Mouse (Mus musculus) lung, postnatal 4 days (tissue): ENCODE results near the gene Ccdc177.
A peak's percentile ranks its signal among the peaks of the same experiment; 100 is the strongest.
"Not testable (repeated sequence)": the region's sequence is repeated elsewhere in the genome, so short reads cannot be mapped to it uniquely, and the experiment has no call there.

ENCODE experiments used
- DNase-seq, 2 experiments: peaks; one replicate each; pipeline ENCODE4 v3.0.0; 2021

The Ccdc177 gene

GRCm38 (mm10) chr12:80760396-80760801 lies at the start of gene Ccdc177:
TSS of gene Ccdc177 (minus strand) at chr12:80760687.
- peak; percentile 64 to 83 for DNase-seq

GRCm38 (mm10) chr12:80810005-80810404 lies 49.5 kb upstream of the Ccdc177 start:
- no peak for DNase-seq

- no peak for DNase-seq
Measured at GRCm38 (mm10) chr12:80807451-80808085, 47.1 kb upstream of the Ccdc177 start.

- DNase-seq: no peak
Measured at GRCm38 (mm10) chr12:80804861-80805428, 44.5 kb upstream of the Ccdc177 start.

- DNase-seq: peak; percentile 64 to 75
Measured at GRCm38 (mm10) chr12:80803924-80804323, 43.4 kb upstream of the Ccdc177 start.

GRCm38 (mm10) chr12:80801443-80801842 lies 41.0 kb upstream of the Ccdc177 start:
- DNase-seq: no peak

GRCm38 (mm10) chr12:80800156-80800555 lies 39.7 kb upstream of the Ccdc177 start:
- no peak for DNase-seq

GRCm38 (mm10) chr12:80798271-80798670 lies 37.8 kb upstream of the Ccdc177 start:
- no peak for DNase-seq

- DNase-seq: no peak
Measured at GRCm38 (mm10) chr12:80794935-80795785, 34.7 kb upstream of the Ccdc177 start.

- DNase-seq: no peak
Measured at GRCm38 (mm10) chr12:80794522-80794921, 34.0 kb upstream of the Ccdc177 start.

GRCm38 (mm10) chr12:80793535-80793934 lies 33.0 kb upstream of the Ccdc177 start:
- DNase-seq: no peak

GRCm38 (mm10) chr12:80792867-80793266 lies 32.4 kb upstream of the Ccdc177 start:
- peak; percentile 47 to 57 for DNase-seq

GRCm38 (mm10) chr12:80791571-80792444 lies 31.3 kb upstream of the Ccdc177 start:
- DNase-seq: no peak

GRCm38 (mm10) chr12:80790700-80791570 lies 30.4 kb upstream of the Ccdc177 start:
- DNase-seq: no peak

GRCm38 (mm10) chr12:80789849-80790694 lies 29.6 kb upstream of the Ccdc177 start, which contains the start of gene Susd6:
TSS of gene Susd6 (plus strand) at chr12:80790510.
- peak; percentile 99 for DNase-seq

- DNase-seq: not testable (repeated sequence)
Measured at GRCm38 (mm10) chr12:80789276-80789675, 28.8 kb upstream of the Ccdc177 start.

GRCm38 (mm10) chr12:80788188-80788587 lies 27.7 kb upstream of the Ccdc177 start:
- no peak for DNase-seq

- no peak for DNase-seq
Measured at GRCm38 (mm10) chr12:80787604-80788003, 27.1 kb upstream of the Ccdc177 start.

GRCm38 (mm10) chr12:80786591-80786990 lies 26.1 kb upstream of the Ccdc177 start:
- DNase-seq: no peak

- DNase-seq: no peak
Measured at GRCm38 (mm10) chr12:80785597-80785996, 25.1 kb upstream of the Ccdc177 start.

- peak; percentile 18 to 32 for DNase-seq
Measured at GRCm38 (mm10) chr12:80785005-80785404, 24.5 kb upstream of the Ccdc177 start.
